Mouse (Mus musculus) kidney, embryonic 14.5 days (tissue): ENCODE data around the gene Inip. TPM values are rescaled to one million over a fixed set of nuclear protein-coding genes. Genes with fewer than 3 reads are reported as not detected.

Experiments
- ATAC-seq: fragments of 200-750 bp; cut with Nextera tagmentation; 2 replicates; pipeline ENCODE4 v1.8.0; 2017; ENCODE audit warnings: moderate number of reproducible peaks, mild to moderate bottlenecking, moderate TSS enrichment, moderate library complexity; ENCODE audit not compliant: low FRiP score, low TSS enrichment
- H3K27ac ChIP-seq: fragments of 300-500 bp; sonication (generic); 2 replicates; pipeline ENCODE4 v1.5.1; 2014; ENCODE audit warnings: low read depth, mild to moderate bottlenecking, low read length, moderate library complexity, mixed read lengths
- H3K27me3 ChIP-seq: fragments of 300-500 bp; sonication (generic); 2 replicates; pipeline ENCODE4 v1.6.1; 2014; ENCODE audit warnings: mild to moderate bottlenecking, low read length; ENCODE audit not compliant: control insufficient read depth, insufficient read depth
- H3K36me3 ChIP-seq: fragments of 300-500 bp; sonication (generic); 2 replicates; pipeline ENCODE4 v1.6.1; 2014; ENCODE audit warnings: low read length, mixed read lengths; ENCODE audit not compliant: control insufficient read depth, insufficient read depth
- H3K4me1 ChIP-seq: fragments of 300-500 bp; sonication (generic); 2 replicates; pipeline ENCODE4 v1.6.1; 2014; ENCODE audit warnings: low read length, mixed read lengths; ENCODE audit not compliant: control insufficient read depth, insufficient read depth
- H3K4me2 ChIP-seq: fragments of 300-500 bp; sonication (generic); replicated peaks from 2 replicates; pipeline ENCODE4 v1.6.1; 2014; ENCODE audit warnings: low read depth, mild to moderate bottlenecking, low read length
- H3K4me3 ChIP-seq: fragments of 300-500 bp; sonication (generic); 2 replicates; pipeline ENCODE4 v1.5.1; 2014; ENCODE audit warnings: mild to moderate bottlenecking, low read length
- H3K9ac ChIP-seq: fragments of 300-500 bp; sonication (generic); 2 replicates; pipeline ENCODE4 v1.6.1; 2014; ENCODE audit warnings: low read depth, mild to moderate bottlenecking, low read length, moderate library complexity
- H3K9me3 ChIP-seq: fragments of 300-500 bp; sonication (generic); 2 replicates; pipeline ENCODE4 v1.6.1; 2016; ENCODE audit warnings: low read length; ENCODE audit not compliant: control insufficient read depth
- WGBS: fragments of 180-500 bp; shearing (Covaris S2); extraction: QIAGEN DNeasy Blood & Tissue Kit; methylation state at CpG from one replicate; pipeline ENCODE4 v1.1.7; 2014; 5-methylcytosine and 5-hydroxymethylcytosine counted together
- polyA plus RNA-seq: library from polyadenylated mRNA; unstranded; fragments of >200 nt; fragmentation: Nextera tagmentation; extraction: Ambion mirVana; gene quantifications from 2 replicates; pipeline ENCODE4 v1.2.1, GENCODE M21; 2014

Gene Inip
- polyA plus RNA-seq, 1 experiment from 2014 or later = 69.3 TPM

GRCm38 (mm10) chr4:59789015-59789414, 12.4 kb downstream of the Inip start:
- Histone ChIP-seq H3K27ac (no peak overlapping the region), H3K36me3 (no peaks in the 10 kb centered on the region), H3K4me1 (no peaks in the 10 kb centered on the region), H3K4me2 (no peak overlapping the region), H3K9ac (no peak overlapping the region), H3K9me3 (no peaks in the 10 kb centered on the region), H3K4me3 (no peak overlapping the region), H3K27me3 (0 out of 2 replicates have a peak, but pooled peaks cover 2% of the 10 kb centered on the region)
- ATAC-seq = no peak

GRCm38 (mm10) chr4:59787126-59787525, 14.3 kb downstream of the Inip start:
- Histone ChIP-seq H3K36me3 (no peaks in the 10 kb centered on the region), H3K27ac (no peak overlapping the region), H3K4me3 (no peak overlapping the region), H3K9me3 (no peaks in the 10 kb centered on the region), H3K4me1 (no peaks in the 10 kb centered on the region), H3K27me3 (0 out of 2 replicates have a peak, but pooled peaks cover 2% of the 10 kb centered on the region), H3K9ac (no peak overlapping the region), H3K4me2 (no peak overlapping the region)
- WGBS = 68% methylated on average over 6 of the region's 6 CpGs
- no peak for ATAC-seq

- Histone ChIP-seq H3K4me1 (no peaks in the 10 kb centered on the region), H3K36me3 (no peaks in the 10 kb centered on the region), H3K9me3 (no peaks in the 10 kb centered on the region), H3K4me3 (no peak overlapping the region), H3K9ac (no peak overlapping the region), H3K4me2 (no peak overlapping the region), H3K27me3 (no peaks in the 10 kb centered on the region), H3K27ac (no peak overlapping the region)
- ATAC-seq = no peak
- 2% methylated on average over 7 of the region's 7 CpGs for WGBS
Measured at GRCm38 (mm10) chr4:59786661-59787060, 14.7 kb downstream of the Inip start.

- Histone ChIP-seq H3K4me1 (no peaks in the 10 kb centered on the region), H3K36me3 (no peaks in the 10 kb centered on the region), H3K4me3 (no peak overlapping the region), H3K4me2 (no peak overlapping the region), H3K27ac (no peak overlapping the region), H3K9ac (no peak overlapping the region), H3K9me3 (no peaks in the 10 kb centered on the region), H3K27me3 (no peaks in the 10 kb centered on the region)
- 27% methylated on average over 2 of the region's 2 CpGs for WGBS
- no peak for ATAC-seq
Measured at GRCm38 (mm10) chr4:59785412-59785811, 16.0 kb downstream of the Inip start.

- Histone ChIP-seq H3K4me3 (peak overlapping the region; percentile 77), H3K27me3 (no peaks in the 10 kb centered on the region), H3K9me3 (no peaks in the 10 kb centered on the region), H3K9ac (peak overlapping the region; percentile 66), H3K27ac (peak overlapping the region; percentile 70), H3K4me1 (no peaks in the 10 kb centered on the region), H3K4me2 (peak overlapping the region; percentile 69), H3K36me3 (peaks cover 2% of the 10 kb centered on the region; the same call in 1 of the 2 replicates)
- ATAC-seq = peak; percentile 98
- WGBS = 2% methylated on average over 36 of the region's 36 CpGs
Measured at GRCm38 (mm10) chr4:59783685-59784279, 17.6 kb downstream of the Inip start.

DNA sequence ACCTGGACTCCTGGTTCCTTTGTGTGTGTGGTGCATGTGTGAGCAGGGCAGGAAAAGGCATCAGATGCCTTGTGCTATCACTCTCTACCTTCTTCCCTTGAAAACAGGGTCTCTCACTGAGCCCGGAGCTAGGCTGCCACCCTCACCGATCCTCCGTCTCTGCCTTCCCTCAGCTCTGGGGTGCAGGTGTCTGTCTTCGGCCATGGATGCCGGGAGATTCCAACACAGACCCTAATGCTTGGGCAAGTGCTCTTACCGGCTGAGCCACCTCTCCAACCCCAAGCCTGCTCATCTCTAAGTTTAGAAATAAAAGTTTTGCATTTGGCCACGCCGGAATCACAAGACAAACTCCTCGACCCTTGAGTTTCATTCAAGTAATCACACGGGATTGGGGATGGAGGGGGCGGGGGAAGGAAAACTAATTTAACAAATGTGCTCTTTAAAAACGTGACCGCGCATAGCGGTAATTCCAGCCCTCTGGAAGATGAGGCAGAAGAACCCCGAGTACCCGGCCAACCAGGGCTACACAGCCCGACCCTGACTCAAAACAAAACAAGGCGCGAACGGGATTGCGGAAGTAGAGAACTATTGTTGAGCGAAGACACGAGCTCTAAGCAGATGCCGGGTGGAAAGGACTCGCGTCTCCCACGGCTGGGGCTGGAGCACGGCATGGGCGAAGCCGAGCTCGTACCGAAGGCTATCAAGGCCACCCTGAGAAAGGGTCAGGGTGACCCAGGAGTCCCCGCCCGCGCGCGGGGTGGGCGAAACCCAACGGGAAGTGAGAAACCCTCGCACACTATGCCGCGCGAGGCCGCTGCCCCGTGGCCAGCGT, 18.3 kb downstream of the Inip start:
- ATAC-seq = peak; percentile 65
- Histone ChIP-seq H3K27me3 (no peaks in the 10 kb centered on the region), H3K36me3 (peaks cover 2% of the 10 kb centered on the region; the same call in 1 of the 2 replicates), H3K4me2 (peak overlapping the region; percentile 69), H3K9me3 (no peaks in the 10 kb centered on the region), H3K4me1 (no peaks in the 10 kb centered on the region), H3K9ac (peak overlapping the region; percentile 66), H3K27ac (peak overlapping the region; percentile 70), H3K4me3 (peak overlapping the region; percentile 77)
- 0% methylated on average over 47 of the region's 47 CpGs for WGBS

GRCm38 (mm10) chr4:59780568-59780967, 20.8 kb downstream of the Inip start:
- H3K9ac ChIP-seq = no peak overlapping the region
- H3K4me3 ChIP-seq = no peak overlapping the region
- H3K27ac ChIP-seq = no peak overlapping the region
- WGBS = 34% methylated on average over 1 of the region's 1 CpGs
- H3K27me3 ChIP-seq = no peaks in the 10 kb centered on the region
- H3K4me2 ChIP-seq = no peak overlapping the region
- no peaks in the 10 kb centered on the region for H3K9me3 ChIP-seq
- no peak for ATAC-seq
- H3K4me1 ChIP-seq = no peaks in the 10 kb centered on the region
- H3K36me3 ChIP-seq = peaks cover 10% of the 10 kb centered on the region; the same call in 1 of the 2 replicates

DNA sequence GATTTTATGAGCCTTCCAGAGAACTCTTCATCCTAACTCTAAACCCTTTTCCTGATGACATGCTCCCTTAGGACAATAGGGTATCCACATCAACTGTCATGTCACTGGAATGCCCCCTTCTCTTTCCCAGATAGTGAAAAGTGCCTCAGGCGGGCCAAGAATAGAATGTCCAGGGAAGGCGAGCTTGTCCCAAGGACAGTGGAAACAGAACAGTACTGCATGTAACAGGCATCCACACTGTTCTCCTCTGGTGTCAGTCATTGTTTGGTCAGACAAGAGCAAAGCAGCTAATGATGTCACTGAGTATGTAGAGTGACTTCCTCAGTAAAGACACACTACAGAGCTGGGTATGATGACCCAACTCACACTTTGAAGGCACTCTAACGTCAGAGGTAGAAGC, 23.6 kb downstream of the Inip start:
- Histone ChIP-seq H3K4me3 (no peak overlapping the region), H3K9ac (no peak overlapping the region), H3K36me3 (peaks cover 26% of the 10 kb centered on the region), H3K27ac (no peak overlapping the region), H3K27me3 (no peaks in the 10 kb centered on the region), H3K4me1 (no peaks in the 10 kb centered on the region), H3K4me2 (no peak overlapping the region), H3K9me3 (no peaks in the 10 kb centered on the region)
- 88% methylated on average over 3 of the region's 3 CpGs for WGBS
- ATAC-seq = no peak

- H3K27ac ChIP-seq = no peak overlapping the region
- H3K9me3 ChIP-seq = no peaks in the 10 kb centered on the region
- WGBS = 89% methylated on average over 17 of the region's 17 CpGs
- H3K4me3 ChIP-seq = no peak overlapping the region
- H3K36me3 ChIP-seq = peaks cover 46% of the 10 kb centered on the region
- H3K4me1 ChIP-seq = no peaks in the 10 kb centered on the region
- H3K9ac ChIP-seq = no peak overlapping the region
- no peaks in the 10 kb centered on the region for H3K27me3 ChIP-seq
- no peak for ATAC-seq
- H3K4me2 ChIP-seq = no peak overlapping the region
Measured at GRCm38 (mm10) chr4:59772171-59772879, 29.1 kb downstream of the Inip start.
